Mouse (Mus musculus) intestine, embryonic 15.5 days (tissue): ENCODE results near the gene Ociad2. TPM values are rescaled to one million over a fixed set of nuclear protein-coding genes. Genes with fewer than 3 reads are reported as not detected.

Source experiments
- polyA plus RNA-seq: library from polyadenylated mRNA; unstranded; fragments of >200 nt; fragmentation: Nextera tagmentation; extraction: Ambion mirVana; gene quantifications from 2 replicates; pipeline ENCODE4 v1.2.1, GENCODE M21; 2015

Ociad2 gene
- polyA plus RNA-seq, 1 experiment from 2014 or later, result 216 TPM

Other genes starting within 250 kb of the Ociad2 start
- 27.1 and 28.4 TPM in 2 replicates for gene Fryl, start 84.4 kb downstream of the Ociad2 start, polyA plus RNA-seq
- 246 and 258 TPM in 2 replicates for gene Ociad1, start 48.2 kb downstream of the Ociad2 start, polyA plus RNA-seq
- 0.15 and 0.20 TPM in 2 replicates for gene Cwh43, start 65.0 kb upstream of the Ociad2 start, polyA plus RNA-seq
- 18.0 and 20.9 TPM in 2 replicates for gene Dcun1d4, start 140.0 kb upstream of the Ociad2 start, polyA plus RNA-seq